Mouse (Mus musculus) layer of hippocampus, postnatal 36 days (tissue): ENCODE results near the gene Lenep. TPM values are rescaled to one million over a fixed set of nuclear protein-coding genes. Genes with fewer than 3 reads are reported as not detected.

Experiments
- DNase-seq, 2 experiments: peaks; one replicate each; pipeline ENCODE4 v3.0.0; 2022
- total RNA-seq, 2 experiments: library from RNA; stranded (reverse); gene quantifications; 2 replicates each; pipeline ENCODE4 v1.2.3; 2021

The Lenep gene
- total RNA-seq, 2 experiments from 2014 or later: 4.6 to 6.3 TPM

GRCm38 (mm10) chr3:89419981-89420380 lies 17.4 kb upstream of the Lenep start:
- DNase-seq: no peak

GRCm38 (mm10) chr3:89419571-89419970 lies 17.0 kb upstream of the Lenep start:
- DNase-seq: no peak

GRCm38 (mm10) chr3:89418861-89419250 lies 16.3 kb upstream of the Lenep start:
- no peak for DNase-seq

GRCm38 (mm10) chr3:89418170-89418860 lies 15.7 kb upstream of the Lenep start, which contains the start of the genes Cks1b and Shc1:
Gene Cks1b (minus strand): TSS chr3:89418383.
Gene Shc1 (plus strand): TSS chr3:89418443.
- DNase-seq: peak; percentile 89 to 91

GRCm38 (mm10) chr3:89417840-89418169 lies 15.2 kb upstream of the Lenep start:
- no peak for DNase-seq

GRCm38 (mm10) chr3:89417131-89417530 lies 14.5 kb upstream of the Lenep start:
- DNase-seq: no peak

GRCm38 (mm10) chr3:89416158-89416557 lies 13.6 kb upstream of the Lenep start:
- DNase-seq: no peak

GRCm38 (mm10) chr3:89411490-89412393 lies 9.1 kb upstream of the Lenep start, which contains the start of gene Flad1:
Gene Flad1 (minus strand): TSS chr3:89411870.
- DNase-seq: peak; percentile 96 to 99

GRCm38 (mm10) chr3:89410864-89411263 lies 8.3 kb upstream of the Lenep start:
- DNase-seq: no peak

GRCm38 (mm10) chr3:89409701-89410100 lies 7.1 kb upstream of the Lenep start:
- DNase-seq: no peak

- DNase-seq: no peak
Observed at GRCm38 (mm10) chr3:89408448-89408847, 5.9 kb upstream of the Lenep start.

GRCm38 (mm10) chr3:89406887-89407286 lies 4.3 kb upstream of the Lenep start:
- no peak for DNase-seq

- no peak for DNase-seq
Observed at GRCm38 (mm10) chr3:89401329-89401728, 1.3 kb downstream of the Lenep start.

GRCm38 (mm10) chr3:89396654-89397005 lies 6.0 kb downstream of the Lenep start:
- DNase-seq: no peak

- DNase-seq: no peak
Observed at GRCm38 (mm10) chr3:89395806-89396653, 6.6 kb downstream of the Lenep start.

- DNase-seq: no peak
Observed at GRCm38 (mm10) chr3:89395419-89395805, 7.2 kb downstream of the Lenep start.

GRCm38 (mm10) chr3:89394894-89395256 lies 7.7 kb downstream of the Lenep start:
- no peak for DNase-seq

GRCm38 (mm10) chr3:89394006-89394893 lies 8.3 kb downstream of the Lenep start, which contains the start of gene Zbtb7b:
Gene Zbtb7b (minus strand): TSS chr3:89394776.
- peak; percentile 65 to 67 for DNase-seq

- DNase-seq: peak; percentile 96
Observed at GRCm38 (mm10) chr3:89393605-89394004, 9.0 kb downstream of the Lenep start.

GRCm38 (mm10) chr3:89392871-89393311 lies 9.7 kb downstream of the Lenep start:
- DNase-seq: no peak

GRCm38 (mm10) chr3:89391663-89392511 lies 10.7 kb downstream of the Lenep start:
- no peak for DNase-seq
